Comparison of ENCODE assay signal across 12 mouse cellular contexts in the genomic region with DNA sequence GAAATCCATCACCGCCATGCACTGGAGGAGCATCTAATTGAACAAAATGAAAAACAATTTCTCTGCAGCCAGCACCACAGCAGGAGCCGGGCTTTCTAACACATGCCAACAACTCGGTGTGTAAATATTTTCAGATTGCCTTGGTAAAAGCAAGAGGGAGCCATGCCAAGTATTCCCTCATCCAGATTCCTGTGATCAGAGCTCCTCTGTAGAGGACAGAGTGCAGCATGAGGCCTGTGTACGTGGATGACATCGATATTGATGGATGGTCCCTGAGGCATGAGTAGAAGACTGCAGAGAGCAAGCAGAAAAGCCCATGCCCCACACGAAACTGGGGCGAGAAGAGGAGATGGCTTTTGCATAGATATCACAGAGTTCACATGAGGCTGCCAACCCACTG.
DNase-seq lines count a peak whose midpoint lies in the region; ATAC-seq and TF ChIP-seq lines count a peak whose summit lies in the region.
"Had no signal": no experiment of that assay in that cellular context is flagged by ENCODE, and none has a peak within 500 bp of the region (broad histone marks: within the 10 kb centered on the region; RNA-seq: fewer than 3 reads in every experiment).

No protein-coding gene starts in this region.

- H3K27ac ChIP-seq in forebrain, embryonic 13.5 days = no peak overlapping the region
- no peak overlapping the region for H3K27ac ChIP-seq in forebrain, embryonic 11.5 days (ENCODE audit: low read depth, low read length)
- H3K27ac ChIP-seq in lung, embryonic 14.5 days (ENCODE audit: low read depth) = no peak overlapping the region
- H3K27ac ChIP-seq in lung, postnatal 0 days (ENCODE audit: low read length) = no peak overlapping the region
- H3K27ac ChIP-seq: heart, embryonic 15.5 days; midbrain, embryonic 12.5 days had no signal

- no peak overlapping the region for H3K9ac ChIP-seq in forebrain, embryonic 13.5 days
- no peak overlapping the region for H3K9ac ChIP-seq in forebrain, embryonic 11.5 days (ENCODE audit: low read length)
- H3K9ac ChIP-seq in lung, embryonic 14.5 days = no peak overlapping the region
- no peak overlapping the region for H3K9ac ChIP-seq in lung, postnatal 0 days (replicated peaks; ENCODE audit: low read depth)
- H3K9ac ChIP-seq: heart, embryonic 15.5 days; midbrain, embryonic 12.5 days had no signal

- H3K36me3 ChIP-seq in forebrain, embryonic 13.5 days (ENCODE audit: poor library complexity, severe bottlenecking) = no peaks in the 10 kb centered on the region
- no peaks in the 10 kb centered on the region for H3K36me3 ChIP-seq in forebrain, embryonic 11.5 days (ENCODE audit: control insufficient read depth, insufficient read depth, low read length)
- no peaks in the 10 kb centered on the region for H3K36me3 ChIP-seq in lung, embryonic 14.5 days (ENCODE audit: insufficient read depth)
- no peaks in the 10 kb centered on the region for H3K36me3 ChIP-seq in lung, postnatal 0 days (ENCODE audit: insufficient read depth, low read length)
- H3K36me3 ChIP-seq: heart, embryonic 15.5 days; midbrain, embryonic 12.5 days had no signal

- H3K27me3 ChIP-seq in forebrain, embryonic 13.5 days = no peaks in the 10 kb centered on the region
- H3K27me3 ChIP-seq in forebrain, embryonic 11.5 days (ENCODE audit: control insufficient read depth, insufficient read depth, low read length) = no peaks in the 10 kb centered on the region
- H3K27me3 ChIP-seq in lung, embryonic 14.5 days (ENCODE audit: insufficient read depth, low read length) = no peaks in the 10 kb centered on the region
- no peaks in the 10 kb centered on the region for H3K27me3 ChIP-seq in lung, postnatal 0 days (replicated peaks; ENCODE audit: insufficient read depth, low read length)
- H3K27me3 ChIP-seq: heart, embryonic 15.5 days; midbrain, embryonic 12.5 days had no signal

- WGBS in forebrain, embryonic 13.5 days = 76% methylated on average over 7 of the region's 7 CpGs
- 85% methylated on average over 7 of the region's 7 CpGs for WGBS in forebrain, embryonic 11.5 days
- 33% methylated on average over 7 of the region's 7 CpGs for WGBS in lung, embryonic 14.5 days
- WGBS in lung, postnatal 0 days = 35% methylated on average over 7 of the region's 7 CpGs

- no peak for TF ChIP-seq CTCF in lung, embryonic 14.5 days (IDR thresholded peaks at IDR 0.05; ENCODE audit: low read depth)
- TF ChIP-seq CTCF in lung, postnatal 0 days (IDR thresholded peaks at IDR 0.05) = no peak

- no peak for TF ChIP-seq EP300 in lung, postnatal 0 days (IDR thresholded peaks at IDR 0.05)

- no peaks in the 10 kb centered on the region for H3K9me3 ChIP-seq in forebrain, embryonic 13.5 days (replicated peaks)
- H3K9me3 ChIP-seq in forebrain, embryonic 11.5 days (ENCODE audit: control insufficient read depth, low read length) = no peaks in the 10 kb centered on the region
- H3K9me3 ChIP-seq in lung, embryonic 14.5 days (ENCODE audit: low read depth, low read length) = no peaks in the 10 kb centered on the region
- H3K9me3 ChIP-seq in lung, postnatal 0 days (ENCODE audit: low read length) = no peaks in the 10 kb centered on the region
- H3K9me3 ChIP-seq: heart, embryonic 15.5 days; midbrain, embryonic 12.5 days had no signal

- ATAC-seq in forebrain, embryonic 13.5 days = peak; percentile 41; the same call in 1 of the 2 replicates
- ATAC-seq in forebrain, embryonic 11.5 days (replicated peaks; ENCODE audit: low FRiP score) = no peak
- ATAC-seq in lung, embryonic 14.5 days (ENCODE audit: insufficient read depth) = peak; percentile 52; the same call in 1 of the 2 replicates
- ATAC-seq in lung, postnatal 0 days = no peak

- H3K4me1 ChIP-seq in forebrain, embryonic 13.5 days = no peaks in the 10 kb centered on the region
- H3K4me1 ChIP-seq in forebrain, embryonic 11.5 days (replicated peaks; ENCODE audit: control insufficient read depth, insufficient read depth, low read length) = no peaks in the 10 kb centered on the region
- H3K4me1 ChIP-seq in lung, embryonic 14.5 days (ENCODE audit: insufficient read depth) = no peaks in the 10 kb centered on the region
- H3K4me1 ChIP-seq in lung, postnatal 0 days (ENCODE audit: insufficient read depth, low read depth, low read length) = no peaks in the 10 kb centered on the region
- H3K4me1 ChIP-seq: midbrain, embryonic 12.5 days had no signal

- no peak overlapping the region for H3K4me3 ChIP-seq in forebrain, embryonic 13.5 days
- no peak overlapping the region for H3K4me3 ChIP-seq in forebrain, embryonic 11.5 days (ENCODE audit: low read depth, low read length)
- no peak overlapping the region for H3K4me3 ChIP-seq in lung, embryonic 14.5 days (ENCODE audit: low read depth, low read length)
- no peak overlapping the region for H3K4me3 ChIP-seq in lung, postnatal 0 days (ENCODE audit: low read depth, low read length)
- H3K4me3 ChIP-seq: erythroblast, embryonic 14.5 days; heart, embryonic 15.5 days; midbrain, embryonic 12.5 days had no signal

- H3K4me2 ChIP-seq in forebrain, embryonic 13.5 days = no peak overlapping the region
- no peak overlapping the region for H3K4me2 ChIP-seq in forebrain, embryonic 11.5 days (ENCODE audit: low read depth, low read length, severe bottlenecking)
- no peak overlapping the region for H3K4me2 ChIP-seq in lung, embryonic 14.5 days
- H3K4me2 ChIP-seq in lung, postnatal 0 days (replicated peaks; ENCODE audit: low read depth, low read length) = no peak overlapping the region
- H3K4me2 ChIP-seq: heart, embryonic 15.5 days; midbrain, embryonic 12.5 days had no signal

- DNase-seq in forebrain, embryonic 11.5 days (ENCODE audit: low spot score) = no peak
- DNase-seq in lung, embryonic 14.5 days = peak; percentile 38
- no peak for DNase-seq in lung, postnatal 0 days (ENCODE audit: low spot score)
- DNase-seq in cerebellum, postnatal 36 days = peak; percentile 3 to 14
- peak; percentile 4 to 8 for DNase-seq in layer of hippocampus, postnatal 25 days (ENCODE audit: extremely low spot score in 1 of 2, low spot score in 1 of 2)
- DNase-seq in urinary bladder, postnatal 4 days (ENCODE audit: low spot score in 2 of 2) = no peak
- DNase-seq in kidney, adult 8-10 months = no peak
- DNase-seq: B cell, adult 2 months had no signal

Comparison
In these comparisons a context has a peak if more than half of its experiments do, and no peak if none do; other contexts are left out.
1. ATAC-seq: peak in forebrain, embryonic 13.5 days (single experiment) and lung, embryonic 14.5 days (single experiment); none in forebrain, embryonic 11.5 days (single experiment) and lung, postnatal 0 days (single experiment).
2. DNase-seq: peak in lung, embryonic 14.5 days (single experiment), cerebellum, postnatal 36 days (2 of 2) and layer of hippocampus, postnatal 25 days (2 of 2); none in forebrain, embryonic 11.5 days (single experiment), lung, postnatal 0 days (single experiment), urinary bladder, postnatal 4 days (0 of 2) and kidney, adult 8-10 months (0 of 2).